Mouse (Mus musculus) olfactory bulb, adult 2 months (tissue): Measurements from ENCODE around the gene 2200002D01Rik.

Source experiments
- CTCF ChIP-seq: fragments of 200-500 bp; IDR thresholded peaks from 2 replicates; pipeline ENCODE4 v1.5.1; 2012; ENCODE audit warnings: low read depth, mild to moderate bottlenecking, low read length, moderate library complexity; ENCODE audit not compliant: insufficient read depth
- POLR2A ChIP-seq: fragments of 200-500 bp; IDR thresholded peaks from 2 replicates; pipeline ENCODE4 v1.6.1; 2012; ENCODE audit warnings: mild to moderate bottlenecking, low read depth, low read length, moderate library complexity; ENCODE audit not compliant: insufficient read depth

DNA sequence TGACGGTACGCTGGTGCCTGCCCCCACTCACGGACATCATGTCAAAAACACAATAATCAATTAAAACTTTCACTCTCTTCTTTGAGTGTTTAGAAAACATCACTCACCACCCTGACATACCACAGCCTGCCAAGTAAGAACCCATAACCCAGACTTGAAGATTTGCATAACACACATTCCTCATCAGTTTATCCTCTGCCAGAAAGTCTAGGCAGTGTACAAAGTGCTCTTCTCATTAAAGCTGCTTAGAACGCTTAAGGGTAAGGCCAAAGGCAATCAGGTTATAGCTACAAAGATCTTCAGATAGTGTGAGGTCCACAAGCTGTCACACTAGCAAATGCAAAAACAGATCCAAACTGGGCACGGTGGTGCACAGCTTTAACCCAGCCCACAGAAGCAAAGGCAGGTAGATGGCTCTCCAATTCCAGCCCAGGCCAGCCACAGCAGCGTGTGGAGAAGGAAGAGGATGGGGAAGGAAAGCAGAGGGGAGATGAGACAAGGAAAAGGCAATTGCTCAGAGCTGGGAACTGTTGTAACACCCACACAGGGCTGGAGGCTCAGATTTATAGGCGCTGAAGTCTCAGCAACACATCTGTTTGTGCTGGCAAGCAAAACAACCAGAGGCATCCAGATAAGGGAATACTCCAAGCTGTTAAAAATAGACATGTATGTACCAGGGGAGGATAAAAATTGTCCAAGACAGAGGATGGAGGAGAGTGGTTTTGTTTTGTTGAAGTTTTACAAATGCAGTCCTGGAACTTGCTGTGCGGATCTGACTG, 23.6 kb upstream of the 2200002D01Rik start:
- TF ChIP-seq POLR2A, result no peak
- no peak for TF ChIP-seq CTCF
